Mouse (Mus musculus) granulocyte monocyte progenitor cell, adult 5-6 weeks (primary cell): ENCODE measurements around the gene Stra6l. TPM values are rescaled to one million over a fixed set of nuclear protein-coding genes. Genes with fewer than 3 reads are reported as not detected.

ENCODE experiments used
- ATAC-seq: replicated peaks from 2 replicates; pipeline ENCODE4 v1.8.0; 2016; ENCODE audit warnings: mild to moderate bottlenecking, moderate TSS enrichment, inconsistent platforms; ENCODE audit not compliant: poor library complexity, severe bottlenecking
- total RNA-seq, 2 experiments: library from RNA; stranded (forward) in 1 of 2; stranded (reverse) in 1 of 2; fragments of 200-712, 200-1000 nt in 1 of 2; fragments of >200 nt in 1 of 2; fragmentation: Nextera tagmentation in 1 of 2; gene quantifications; 2 replicates each; pipeline ENCODE4 v1.2.3; 2014 to 2017

Stra6l gene
- total RNA-seq, 2 experiments from 2014 or later, result 0.10 to 0.69 TPM

DNA sequence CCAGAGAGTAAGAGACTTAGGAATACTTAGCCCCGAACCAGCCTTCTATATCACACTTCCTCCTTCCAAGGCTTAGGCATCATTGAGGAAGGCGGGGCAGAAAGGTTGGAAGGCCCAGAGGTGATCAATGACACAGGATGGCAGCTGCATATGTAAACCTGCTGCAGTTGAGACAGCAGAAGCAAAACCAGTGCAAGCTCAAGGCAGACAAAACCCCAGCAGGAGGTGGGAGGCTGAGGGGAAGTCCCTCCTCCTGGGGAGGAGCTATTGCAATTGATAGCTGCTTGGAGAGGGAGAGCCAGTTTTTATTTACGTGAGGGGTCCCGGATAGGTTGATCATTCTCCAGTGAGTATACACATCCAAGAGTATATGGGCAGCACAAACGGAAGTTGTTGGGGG is 15.0 kb upstream of the Stra6l start:
- ATAC-seq, result no peak

DNA sequence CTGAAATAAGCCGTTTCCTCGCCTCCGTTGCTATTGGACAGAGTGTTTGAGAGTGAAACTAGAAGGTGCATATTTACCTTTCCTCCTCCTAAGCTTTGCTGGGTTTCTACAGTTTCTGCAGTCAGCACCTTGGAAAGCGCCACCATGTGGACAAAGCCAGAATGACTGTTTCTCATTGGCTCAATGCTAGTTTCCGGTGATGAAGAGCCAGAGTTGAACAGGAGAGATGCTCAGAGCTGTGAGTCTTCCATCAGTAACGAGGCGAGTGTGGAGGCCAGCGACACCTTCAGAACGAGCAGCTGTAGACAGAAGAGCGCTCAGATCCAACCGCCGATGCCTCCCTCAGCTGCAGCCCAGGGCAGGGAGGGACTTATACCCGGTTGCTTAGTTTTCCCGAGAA is 4.1 kb upstream of the Stra6l start:
- peak; percentile 40 for ATAC-seq

DNA sequence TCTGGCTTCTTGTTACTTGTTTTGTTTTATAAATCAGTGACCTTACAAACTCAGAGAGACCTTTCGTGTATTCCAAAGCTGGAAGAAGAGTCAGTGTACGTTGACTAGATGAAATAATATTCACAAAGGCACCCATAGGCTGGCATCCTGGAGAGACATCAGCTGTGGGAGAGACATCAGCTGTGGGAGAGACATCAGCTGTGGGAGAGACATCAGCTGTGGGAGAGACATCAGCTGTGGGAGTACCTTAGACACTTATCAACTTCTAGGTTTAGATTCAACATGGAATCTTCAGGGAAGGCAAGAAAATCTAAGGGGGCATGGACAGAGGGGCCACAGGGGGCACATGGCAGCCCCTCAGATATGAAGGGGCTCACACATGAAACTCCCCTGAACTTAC is 2.2 kb upstream of the Stra6l start:
- ATAC-seq, result no peak

DNA sequence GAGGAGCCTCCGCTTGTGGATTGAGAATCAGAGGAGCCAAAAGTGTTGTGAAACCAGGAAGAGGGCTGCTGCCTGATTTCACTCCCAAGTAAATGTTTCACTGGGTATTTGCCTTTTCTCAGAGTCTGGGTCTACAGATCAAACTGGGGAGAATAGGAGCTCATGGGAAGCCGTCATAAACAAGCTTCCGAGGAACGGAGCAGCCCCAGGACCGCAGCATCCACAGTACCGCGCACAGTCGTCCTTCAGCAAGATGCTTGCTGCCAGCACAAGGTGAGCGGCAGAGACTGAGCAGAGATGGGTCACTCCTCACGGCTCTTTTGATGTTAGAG is 327 bp downstream of the Stra6l start:
- ATAC-seq, result no peak

DNA sequence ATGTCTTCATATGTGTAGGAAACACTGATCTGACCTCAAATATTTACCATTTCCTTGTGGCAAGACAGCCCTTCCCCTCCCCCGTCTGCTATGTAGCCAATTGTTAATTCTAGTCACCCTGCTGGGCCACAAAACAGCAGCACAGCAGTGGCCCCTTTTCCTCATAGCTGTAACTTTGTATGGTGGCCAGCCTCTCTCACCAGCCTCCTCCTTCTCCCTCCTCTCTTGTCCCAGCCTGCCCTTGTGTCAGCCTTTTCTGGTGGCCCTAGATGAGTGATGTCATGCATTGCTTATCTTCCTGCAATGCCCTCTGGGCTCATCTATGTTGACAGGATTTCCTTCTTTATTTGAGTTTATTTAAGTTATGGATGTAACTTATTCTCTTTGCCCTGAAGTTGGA is 955 bp downstream of the Stra6l start:
- ATAC-seq, result no peak

DNA sequence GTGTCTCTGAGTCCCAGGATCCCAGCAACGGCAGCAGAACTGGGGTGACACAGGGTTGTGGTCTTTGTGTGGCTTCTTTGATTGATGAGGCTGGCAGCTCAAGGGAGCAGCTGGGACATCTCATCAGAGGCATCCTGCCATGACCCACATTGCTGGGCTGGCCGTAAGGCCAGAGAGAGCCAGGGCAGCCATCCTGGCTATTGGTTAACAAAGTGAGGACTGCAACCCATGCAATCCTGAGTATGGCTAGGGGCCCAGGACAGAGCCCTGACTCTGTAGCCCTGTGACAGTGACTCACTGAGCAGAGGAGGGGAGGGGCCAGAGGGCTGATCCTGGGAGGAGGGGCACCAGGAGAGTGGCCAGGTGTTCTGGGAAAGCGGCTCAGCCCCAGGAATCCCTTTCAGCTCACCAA is 3.2 kb downstream of the Stra6l start:
- ATAC-seq, result no peak

DNA sequence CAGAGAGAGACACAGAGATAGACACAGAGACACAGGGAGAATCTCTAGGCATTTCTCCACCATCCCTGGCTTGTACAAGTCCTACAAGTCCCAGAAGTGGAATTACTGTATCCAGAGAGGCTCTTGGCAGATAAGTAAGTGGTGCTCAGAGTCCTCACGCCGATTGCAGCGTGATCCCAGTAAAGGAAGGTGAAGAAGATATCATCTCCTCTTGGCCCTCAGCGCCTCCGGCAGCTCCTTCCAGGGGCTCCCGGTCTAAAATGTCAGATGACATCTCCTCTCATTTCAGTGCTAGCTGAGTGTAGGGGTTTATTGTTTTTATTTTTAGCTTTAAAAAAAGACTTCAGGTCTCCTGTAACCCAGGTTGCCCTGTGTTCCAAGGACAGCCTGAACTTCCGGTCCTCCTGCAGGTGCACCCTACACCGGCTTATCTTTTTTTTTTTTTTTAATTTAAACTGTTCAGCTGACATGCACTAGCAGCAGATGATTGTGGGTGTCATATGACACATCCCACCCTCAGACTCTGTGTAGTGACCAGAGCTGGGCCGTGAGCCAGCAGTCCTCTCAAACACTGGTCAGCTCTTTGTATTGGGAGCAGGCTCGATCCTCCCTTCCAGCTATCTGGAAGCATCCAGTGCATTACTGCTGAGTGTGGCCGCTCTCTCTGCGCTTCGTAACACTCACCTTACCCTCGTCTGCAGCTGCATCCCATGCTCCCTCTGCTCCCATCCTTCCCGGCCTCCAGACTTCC is 5.2 kb downstream of the Stra6l start:
- no peak for ATAC-seq

DNA sequence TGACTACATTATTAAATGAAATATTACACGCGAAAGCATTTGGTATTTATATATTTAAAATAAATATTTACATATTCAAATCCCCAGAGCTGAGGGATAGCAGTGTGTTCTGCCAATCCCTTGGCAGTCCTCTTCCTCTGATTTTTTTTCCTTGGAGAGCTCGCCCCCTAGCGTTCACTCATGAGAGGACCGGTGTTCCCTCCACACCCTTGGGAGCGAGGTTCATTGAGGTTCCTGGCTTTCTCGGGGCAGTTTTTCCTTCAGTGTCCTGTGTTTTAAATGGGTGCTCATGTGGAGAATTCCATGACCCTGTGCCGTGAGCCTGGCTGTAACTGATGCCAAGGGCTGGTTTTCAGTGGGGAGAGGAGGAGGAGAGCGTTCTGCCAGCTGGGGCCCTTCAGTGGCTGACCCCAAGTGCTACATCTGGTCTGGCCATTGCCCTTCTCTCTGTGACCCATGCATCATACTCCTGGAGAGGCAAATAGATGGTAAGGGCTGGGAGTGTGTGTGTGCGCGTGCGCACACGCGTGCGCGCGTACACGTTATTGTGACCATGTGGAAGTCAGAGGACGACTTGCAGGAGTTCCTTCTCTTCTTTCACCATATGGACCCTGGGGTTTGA is 7.5 kb downstream of the Stra6l start:
- ATAC-seq, result peak; percentile 52; the same call in 1 of the 2 replicates

DNA sequence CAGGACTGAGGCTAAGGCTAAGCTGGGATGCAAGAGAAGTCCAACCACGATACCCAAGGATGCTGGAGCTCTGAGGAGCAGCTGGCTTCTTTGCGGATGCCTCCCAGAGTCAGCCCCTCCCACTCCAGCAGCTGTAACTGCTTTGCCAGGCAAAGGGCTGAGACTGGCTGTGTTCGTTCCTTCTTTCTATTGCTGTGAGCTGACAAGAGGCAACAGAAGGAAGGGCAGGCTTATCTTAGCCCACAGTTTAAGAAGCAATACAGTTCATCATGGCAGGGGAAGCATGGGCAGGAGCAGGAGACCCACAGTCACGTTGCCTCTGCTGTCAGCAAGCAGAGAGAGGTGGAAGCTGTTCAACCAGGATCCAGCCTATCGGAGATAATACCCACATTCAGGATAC is 12.7 kb downstream of the Stra6l start:
- ATAC-seq, result no peak

DNA sequence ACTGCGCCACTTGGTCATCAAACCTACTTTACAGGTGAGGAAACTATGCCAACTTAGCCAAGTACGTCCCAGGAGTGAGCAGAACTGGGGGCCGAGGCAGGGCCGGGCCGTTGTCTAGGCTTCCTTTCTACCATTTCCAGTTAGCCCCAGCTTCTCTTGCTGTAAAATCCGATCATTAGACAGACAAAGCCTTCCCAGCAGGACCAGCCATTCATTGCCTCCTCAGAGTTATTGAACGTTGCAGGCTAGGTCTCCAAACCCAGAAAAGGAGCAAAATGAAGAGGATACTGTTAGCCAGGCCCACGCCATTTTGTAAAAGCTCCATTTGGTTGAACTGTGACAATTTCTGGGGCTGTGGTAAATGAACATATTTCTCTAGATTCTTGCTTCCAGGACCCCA is 19.0 kb downstream of the Stra6l start:
- ATAC-seq, result no peak

DNA sequence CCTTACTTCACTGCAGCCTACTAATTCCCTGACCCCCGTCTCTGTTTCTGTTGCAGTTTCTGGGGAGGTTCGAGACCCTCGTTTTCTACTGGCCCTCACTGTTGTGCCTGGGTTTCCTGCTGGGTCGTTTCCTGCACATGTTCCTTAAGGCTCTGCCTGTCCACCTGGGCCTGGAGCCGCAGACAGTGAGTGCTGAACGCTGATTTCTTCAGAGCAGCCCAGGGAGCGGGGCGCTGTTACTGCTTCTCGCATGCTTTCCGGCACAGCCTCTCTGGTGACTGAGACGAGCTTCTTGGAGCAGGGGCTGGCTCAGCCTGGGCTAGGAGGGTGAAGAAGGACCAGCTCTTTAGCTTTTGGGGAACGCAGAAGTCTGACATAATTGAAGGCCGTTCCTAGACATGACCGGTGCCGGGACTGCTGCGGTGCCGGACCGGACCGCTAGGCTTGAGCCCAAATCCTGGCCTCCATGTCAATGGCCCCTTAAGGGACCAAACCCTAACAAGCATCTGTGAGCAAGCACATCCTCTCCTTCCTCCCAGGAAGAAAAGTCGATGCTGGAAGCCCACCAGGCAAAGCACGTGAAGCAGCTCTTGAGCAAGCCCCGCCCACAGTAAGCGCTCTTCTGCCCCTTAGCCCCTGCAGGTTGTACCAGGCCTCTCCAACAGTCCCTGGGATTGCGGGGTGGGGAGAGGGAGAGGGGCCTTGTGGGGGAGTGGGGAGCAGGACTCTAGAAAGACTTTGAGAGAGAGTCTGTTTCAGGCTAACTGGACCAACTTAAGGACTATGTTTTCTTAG is 20.8 kb downstream of the Stra6l start:
- ATAC-seq, result no peak

DNA sequence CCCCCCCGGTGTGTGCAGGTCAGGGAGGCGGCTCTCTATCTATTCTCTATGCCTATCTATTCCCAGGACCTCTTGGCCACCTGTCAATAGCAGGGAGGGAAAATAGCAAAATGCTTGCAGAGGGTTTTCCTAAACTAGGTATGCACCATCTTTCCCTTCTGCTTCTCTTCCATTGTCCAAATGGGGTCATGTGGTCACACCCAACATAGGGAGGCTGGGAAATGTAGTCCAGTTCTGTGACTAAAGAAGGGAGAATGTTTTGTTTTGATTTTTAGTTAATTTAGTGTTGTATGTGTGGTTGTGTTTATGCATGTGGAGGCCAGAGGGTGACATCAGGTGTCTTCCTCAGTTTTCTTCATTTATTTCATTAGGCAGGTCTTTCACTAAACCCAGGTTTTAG is 23.7 kb downstream of the Stra6l start:
- no peak for ATAC-seq

DNA sequence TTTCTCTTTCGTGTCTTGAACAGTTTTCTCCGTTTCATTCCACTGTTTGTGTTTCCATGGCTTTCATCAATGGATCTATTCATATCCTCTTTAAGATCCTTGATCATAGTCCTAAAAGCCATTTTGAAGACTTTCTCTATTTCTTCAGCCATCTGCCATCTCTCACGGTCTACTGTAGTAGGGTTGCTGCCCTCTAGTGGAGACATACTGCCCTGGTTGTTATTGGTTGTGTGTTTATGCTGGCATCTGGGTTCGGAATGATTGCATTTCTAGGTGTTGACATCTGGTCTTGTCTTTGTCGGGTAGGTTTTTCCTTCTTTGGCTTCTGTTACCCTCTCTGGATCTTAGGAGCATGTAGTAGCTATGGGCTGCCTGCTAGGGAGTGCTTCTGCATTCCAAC is 30.5 kb downstream of the Stra6l start:
- 0 out of 2 replicates have a peak, but pooled peaks have one; percentile 26 for ATAC-seq

DNA sequence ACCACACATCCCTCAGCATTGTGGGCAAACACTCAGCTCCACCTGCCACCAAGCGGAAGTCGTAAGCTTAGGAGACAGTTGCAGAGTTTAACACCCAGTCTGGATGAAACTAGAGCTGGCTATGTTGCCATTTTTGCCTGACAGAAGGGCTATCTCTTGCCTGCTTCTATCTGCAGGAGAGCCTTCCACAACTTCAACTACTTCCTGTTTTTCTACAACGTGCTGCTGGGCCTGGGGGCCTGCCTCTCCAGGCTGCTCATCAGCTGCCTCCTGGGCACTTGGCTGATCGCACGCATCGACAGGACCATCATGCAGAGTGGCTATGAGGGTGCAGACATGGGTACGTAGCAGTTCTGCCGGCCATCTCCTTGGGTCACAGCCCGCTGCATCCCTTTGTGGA is 34.1 kb downstream of the Stra6l start:
- peak; percentile 55 for ATAC-seq

DNA sequence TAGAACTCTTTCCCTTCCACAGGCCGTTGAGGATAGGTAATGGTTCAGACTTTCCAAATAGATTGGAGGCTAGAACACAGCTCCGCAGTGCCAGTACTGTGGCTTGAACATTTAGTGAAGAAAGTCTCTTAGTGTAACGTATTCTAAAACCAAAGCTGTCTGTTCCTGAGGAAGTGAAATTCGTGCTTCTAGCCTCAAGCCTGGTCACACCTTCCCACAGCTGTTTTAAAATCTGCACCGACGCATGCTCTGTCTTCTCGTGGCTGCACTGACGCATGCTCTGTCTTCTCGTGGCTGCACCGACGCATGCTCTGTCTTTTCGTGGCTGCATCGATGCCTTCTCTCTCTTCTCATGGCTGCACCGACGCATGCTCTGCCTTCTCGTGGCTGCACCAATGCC is 34.8 kb downstream of the Stra6l start:
- ATAC-seq, result peak; percentile 68

DNA sequence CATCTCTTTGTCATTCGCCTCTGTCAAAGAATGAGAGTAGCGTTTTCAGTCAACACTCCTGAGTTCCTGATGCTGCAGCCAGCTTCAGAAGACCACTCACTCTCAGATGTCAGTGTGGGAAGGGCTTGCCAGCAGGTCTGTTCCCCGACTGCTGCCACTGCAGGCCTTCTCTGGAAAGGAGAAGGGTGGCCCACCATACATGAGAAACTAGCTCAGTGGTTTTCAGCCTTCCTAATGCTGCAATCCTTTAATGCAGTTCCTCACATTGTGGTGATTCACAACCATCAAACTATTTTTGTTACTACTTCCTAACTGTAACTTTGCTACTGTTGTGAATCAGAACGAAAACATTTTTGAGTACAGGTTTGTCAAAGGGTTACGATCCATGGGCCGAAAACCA is 41.0 kb downstream of the Stra6l start:
- ATAC-seq, result peak; percentile 73

DNA sequence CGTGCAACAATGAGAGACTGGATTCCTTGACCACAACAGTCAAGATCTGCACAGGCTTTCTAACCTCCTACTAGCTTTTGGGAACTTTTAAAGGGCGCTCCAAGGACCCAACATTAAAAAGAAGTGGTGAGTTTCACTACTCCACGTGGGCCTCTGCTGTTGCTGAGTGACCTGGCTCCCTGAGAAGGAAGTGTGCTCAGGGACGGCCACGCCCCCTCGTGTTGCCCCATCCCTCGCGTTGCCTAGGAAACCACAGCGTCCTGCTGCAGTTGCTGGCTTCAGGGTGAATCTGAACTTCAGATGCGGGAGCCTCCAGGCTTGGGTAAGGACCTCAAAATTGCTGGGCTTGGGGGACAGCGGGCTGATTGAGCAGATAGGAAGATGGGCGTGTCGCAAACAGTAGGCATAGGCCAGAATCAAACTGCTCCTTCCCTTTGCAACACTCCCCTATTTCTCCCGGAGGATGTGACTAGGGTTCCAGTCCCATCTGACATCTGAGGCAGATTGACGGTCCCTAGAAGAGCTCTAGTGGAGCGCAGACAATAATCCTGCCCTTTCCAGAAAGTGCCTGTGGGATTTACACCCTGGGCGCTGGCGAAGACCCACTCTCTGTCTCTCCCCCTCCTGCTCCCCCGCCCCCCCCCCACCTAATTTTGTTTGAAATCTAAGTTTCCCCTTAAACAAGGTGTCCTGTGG is 41.8 kb downstream of the Stra6l start, which contains the start of gene Ccdc180:
Gene Ccdc180 (plus strand): TSS at position 238 of the 696 bp plus-strand sequence.
- peak; percentile 99 for ATAC-seq

DNA sequence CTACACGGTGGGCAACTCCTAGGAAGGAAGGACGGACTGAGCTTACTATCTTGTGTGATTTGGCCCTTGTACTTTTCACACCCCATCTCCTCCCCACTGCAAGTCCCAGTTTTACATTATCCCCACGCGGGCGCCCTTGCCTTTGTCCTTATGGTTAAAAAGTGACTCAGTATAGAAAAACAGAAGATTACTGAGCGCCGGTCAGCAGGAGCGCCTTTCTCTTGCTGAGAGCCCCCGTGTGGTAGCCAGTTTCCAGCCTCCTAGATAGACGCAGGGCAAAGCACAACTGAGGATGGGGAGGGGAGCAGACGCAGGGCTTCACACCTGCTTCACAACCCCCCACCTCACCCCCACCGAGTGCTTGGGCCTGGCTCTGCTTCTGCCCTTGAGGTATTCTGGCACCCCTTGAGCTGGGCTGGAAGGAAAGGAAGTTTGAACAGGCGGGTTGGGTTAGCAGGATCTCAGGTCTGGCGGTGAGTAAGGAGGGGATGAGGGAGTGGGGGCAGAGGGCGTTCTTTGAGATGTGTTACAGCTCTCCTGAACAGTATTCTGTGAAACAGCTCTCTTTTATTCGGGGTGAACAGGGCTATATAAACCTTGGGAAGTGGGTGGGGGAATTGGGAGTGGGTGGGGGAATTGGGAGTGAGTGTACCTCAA is 48.1 kb downstream of the Stra6l start:
- no peak for ATAC-seq

DNA sequence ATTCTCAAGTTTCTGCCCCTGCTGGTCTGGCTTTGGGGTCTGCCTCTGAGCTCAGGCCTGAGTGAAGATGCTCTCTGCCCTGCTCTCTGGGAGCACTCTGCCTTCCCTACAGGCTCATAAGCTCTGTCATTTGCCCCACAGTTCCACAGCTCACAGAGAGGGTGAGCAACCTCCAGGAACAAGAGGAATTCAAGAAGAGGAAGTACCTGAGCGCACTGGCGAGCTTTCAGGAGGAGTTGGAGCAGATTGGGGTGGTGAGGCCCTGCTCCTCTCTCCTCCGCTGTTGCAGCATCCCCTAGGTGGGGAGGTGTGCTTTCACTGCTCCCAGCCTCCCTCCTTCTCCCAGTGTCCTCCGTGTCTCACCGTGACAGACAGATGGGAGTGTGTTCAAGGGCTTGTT is 49.9 kb downstream of the Stra6l start:
- peak; percentile 67 for ATAC-seq

DNA sequence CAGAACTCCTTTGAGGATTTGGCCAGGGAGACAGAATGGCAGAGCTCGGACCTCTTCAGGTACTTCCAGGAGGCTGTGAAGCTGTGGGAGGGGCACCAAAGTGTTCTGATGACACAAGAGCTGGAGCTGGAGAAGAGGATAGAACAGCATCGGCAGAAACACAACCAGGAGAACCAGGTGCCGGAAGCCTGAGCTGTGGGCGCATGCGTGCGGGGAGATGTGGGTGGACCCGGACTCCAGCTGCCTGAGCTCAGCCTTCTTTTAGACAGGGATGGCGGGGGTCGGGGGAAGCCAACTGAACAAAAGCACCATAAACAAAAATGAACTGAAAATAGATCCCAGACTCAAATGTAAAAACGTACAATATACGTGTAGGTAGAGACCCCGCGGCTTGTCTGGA is 60.8 kb downstream of the Stra6l start:
- no peak for ATAC-seq
